In the genomic region with DNA sequence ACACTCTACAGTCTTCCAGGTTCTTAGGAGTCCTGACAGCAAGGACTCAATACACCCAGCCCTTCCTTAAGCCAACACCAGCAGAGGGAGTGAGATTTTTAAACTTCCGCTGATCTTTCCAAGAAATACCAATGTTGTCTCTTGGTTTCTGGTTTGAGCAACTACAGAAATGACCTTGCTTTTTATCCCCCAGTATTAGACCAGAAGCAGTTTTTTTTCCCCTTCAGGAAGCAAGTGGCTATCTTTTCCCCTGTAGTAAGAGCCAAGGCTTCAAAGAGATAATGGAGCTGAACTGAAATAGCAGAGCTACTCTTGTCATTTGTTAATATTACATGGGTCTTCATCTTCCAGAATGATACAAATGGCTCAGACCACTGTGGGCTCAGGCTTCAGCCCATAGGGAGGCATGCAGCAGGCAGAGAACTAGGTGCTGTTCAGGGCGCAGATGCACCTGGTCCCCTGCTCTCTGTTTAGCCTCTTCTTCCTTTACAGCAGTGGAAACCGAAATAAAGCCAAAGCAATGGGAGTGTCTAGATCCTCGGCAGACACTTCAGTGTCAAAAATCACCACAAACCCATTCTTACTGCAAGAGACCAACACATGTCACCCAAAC, we compare ENCODE assay signal across 13 mouse cellular contexts.
"Had no signal": no experiment of that assay in that cellular context is flagged by ENCODE, and none has a peak within 500 bp of the region (broad histone marks: within the 10 kb centered on the region; RNA-seq: fewer than 3 reads in every experiment).

No protein-coding gene starts in this region.

- H3K4me3 ChIP-seq: layer of hippocampus, adult 2 months; limb, embryonic 10.5 days; midbrain, embryonic 15.5 days; stomach, embryonic 15.5 days had no signal

- ATAC-seq: midbrain, embryonic 15.5 days had no signal

- DNase-seq: kidney, adult 11 months; kidney, adult 9 months; kidney, postnatal 36 days; lung, adult 18-20 months; right cerebral cortex, postnatal 14 days; thymus, adult 2 months; thymus, postnatal 4 days had no signal

- H3K9me3 ChIP-seq: limb, embryonic 10.5 days; midbrain, embryonic 15.5 days; stomach, embryonic 15.5 days had no signal

- H3K9ac ChIP-seq: midbrain, embryonic 15.5 days; stomach, embryonic 15.5 days had no signal

- H3K27me3 ChIP-seq: midbrain, embryonic 15.5 days; stomach, embryonic 15.5 days had no signal

- H3K4me2 ChIP-seq: midbrain, embryonic 11.5 days; midbrain, embryonic 15.5 days; stomach, embryonic 15.5 days had no signal

- H3K36me3 ChIP-seq: limb, embryonic 10.5 days; midbrain, embryonic 15.5 days; stomach, embryonic 15.5 days had no signal

- H3K27ac ChIP-seq: kidney, postnatal 0 days; layer of hippocampus, adult 2 months; limb, embryonic 10.5 days; midbrain, embryonic 15.5 days; stomach, embryonic 15.5 days had no signal
